Mouse (Mus musculus) forebrain, embryonic 15.5 days (tissue): Measurements from ENCODE around the gene Fzd2. TPM values are rescaled to one million over a fixed set of nuclear protein-coding genes. Genes with fewer than 3 reads are reported as not detected.
"Not testable (repeated sequence)": the region's sequence is repeated elsewhere in the genome, so short reads cannot be mapped to it uniquely, and the experiment has no call there.

Experiments used
- ATAC-seq: fragments of 200-750 bp; cut with Nextera tagmentation; replicated peaks from 2 replicates; pipeline ENCODE4 v1.8.0; 2017; ENCODE audit warnings: mild to moderate bottlenecking, moderate TSS enrichment, moderate library complexity
- H3K27ac ChIP-seq: fragments of 300-500 bp; sonication (generic); replicated peaks from 2 replicates; pipeline ENCODE4 v1.5.1; 2015; ENCODE audit warnings: mild to moderate bottlenecking, inconsistent platforms
- H3K27me3 ChIP-seq: fragments of 300-500 bp; sonication (generic); 2 replicates; pipeline ENCODE4 v1.6.1; 2015; ENCODE audit warnings: inconsistent platforms
- H3K36me3 ChIP-seq: fragments of 300-500 bp; sonication (generic); 2 replicates; pipeline ENCODE4 v1.6.1; 2015; ENCODE audit warnings: mild to moderate bottlenecking, inconsistent platforms
- H3K4me1 ChIP-seq: fragments of 300-500 bp; sonication (generic); 2 replicates; pipeline ENCODE4 v1.6.1; 2015; ENCODE audit warnings: inconsistent platforms
- H3K4me2 ChIP-seq: fragments of 300-500 bp; sonication (generic); replicated peaks from 2 replicates; pipeline ENCODE4 v1.6.1; 2015; ENCODE audit warnings: mild to moderate bottlenecking, inconsistent platforms
- H3K4me3 ChIP-seq: fragments of 300-500 bp; sonication (generic); 2 replicates; pipeline ENCODE4 v1.5.1; 2015; ENCODE audit warnings: mild to moderate bottlenecking, inconsistent platforms
- H3K9ac ChIP-seq: fragments of 300-500 bp; sonication (generic); replicated peaks from 2 replicates; pipeline ENCODE4 v1.6.1; 2015; ENCODE audit warnings: mild to moderate bottlenecking, inconsistent platforms
- H3K9me3 ChIP-seq: fragments of 300-500 bp; sonication (generic); 2 replicates; pipeline ENCODE4 v1.6.1; 2016; ENCODE audit warnings: inconsistent platforms
- WGBS: fragments of 180-500 bp; shearing (Covaris S2); methylation state at CpG from one replicate; pipeline ENCODE4 v1.1.7; 2015; ENCODE audit warnings: mixed read lengths; 5-methylcytosine and 5-hydroxymethylcytosine counted together
- polyA plus RNA-seq: library from polyadenylated mRNA; unstranded; fragments of >200 nt; fragmentation: Nextera tagmentation; extraction: Ambion mirVana; gene quantifications from 2 replicates; pipeline ENCODE4 v1.2.1, GENCODE M21; 2015

Gene Fzd2
- polyA plus RNA-seq, 1 experiment from 2014 or later: 18.4 TPM

DNA sequence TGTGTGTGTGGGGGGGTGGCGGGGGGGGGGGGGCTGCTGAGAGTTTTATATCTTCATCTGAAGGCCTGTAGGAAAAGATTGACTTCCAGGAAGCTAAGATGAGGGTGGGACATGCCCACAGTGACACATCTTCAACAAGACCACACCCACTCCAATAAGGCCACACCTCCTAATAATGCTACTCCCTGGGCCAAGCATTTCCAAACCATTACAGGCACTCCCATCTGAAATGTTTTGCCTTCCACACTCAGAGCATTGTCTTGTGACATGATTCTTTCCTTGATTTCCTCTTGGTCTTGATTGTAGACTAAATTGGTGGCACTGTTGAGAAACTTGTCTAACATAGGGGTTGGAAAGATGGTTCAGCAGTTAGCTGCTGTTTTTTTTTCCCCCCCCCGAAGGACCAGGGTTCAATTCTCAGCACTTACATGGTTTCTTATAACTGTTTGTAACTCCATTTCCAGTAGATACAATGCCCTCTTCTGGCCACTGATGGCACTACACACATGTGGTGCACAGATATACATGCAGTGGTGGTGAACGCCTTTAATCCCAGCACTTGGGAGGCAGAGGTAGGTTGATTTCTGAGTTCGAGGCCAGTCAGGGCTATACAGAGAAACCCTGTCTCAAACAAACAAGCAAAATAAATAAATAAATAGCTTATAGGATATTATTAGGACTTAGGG, 17.6 kb upstream of the Fzd2 start:
- 90% methylated on average over 4 of the region's 4 CpGs for WGBS
- ATAC-seq: no peak

DNA sequence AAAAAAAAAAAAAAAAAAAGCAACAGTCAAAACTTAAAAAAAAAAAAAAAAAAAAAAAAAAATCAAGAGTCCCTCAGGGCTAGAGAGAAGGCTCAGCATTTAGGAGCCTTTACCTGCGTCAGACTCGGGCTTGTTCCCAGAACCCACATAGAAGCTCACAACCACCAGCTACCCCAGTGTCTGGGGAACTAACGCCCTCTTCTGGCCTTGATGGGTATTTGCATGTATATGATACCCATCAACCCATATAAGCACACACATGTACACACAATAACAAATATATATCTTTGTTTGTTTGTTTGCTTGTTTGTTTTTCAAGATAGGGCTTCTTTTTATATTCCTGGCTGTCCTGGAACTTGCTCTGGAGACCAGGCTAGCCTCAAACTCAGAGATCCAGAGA, 16.6 kb upstream of the Fzd2 start:
- no peak for ATAC-seq
- WGBS: 65% methylated on average over 3 of the region's 3 CpGs

More for the DNA sequence above, 17.6 kb upstream of the Fzd2 start:
- H3K9ac ChIP-seq: no peak overlapping the region
- H3K4me2 ChIP-seq: no peak overlapping the region
- no peaks in the 10 kb centered on the region for H3K9me3 ChIP-seq
- H3K27me3 ChIP-seq: no peaks in the 10 kb centered on the region
- H3K4me3 ChIP-seq: no peak overlapping the region
- peaks cover 10% of the 10 kb centered on the region for H3K4me1 ChIP-seq
- H3K36me3 ChIP-seq: no peaks in the 10 kb centered on the region
- no peak overlapping the region for H3K27ac ChIP-seq

DNA sequence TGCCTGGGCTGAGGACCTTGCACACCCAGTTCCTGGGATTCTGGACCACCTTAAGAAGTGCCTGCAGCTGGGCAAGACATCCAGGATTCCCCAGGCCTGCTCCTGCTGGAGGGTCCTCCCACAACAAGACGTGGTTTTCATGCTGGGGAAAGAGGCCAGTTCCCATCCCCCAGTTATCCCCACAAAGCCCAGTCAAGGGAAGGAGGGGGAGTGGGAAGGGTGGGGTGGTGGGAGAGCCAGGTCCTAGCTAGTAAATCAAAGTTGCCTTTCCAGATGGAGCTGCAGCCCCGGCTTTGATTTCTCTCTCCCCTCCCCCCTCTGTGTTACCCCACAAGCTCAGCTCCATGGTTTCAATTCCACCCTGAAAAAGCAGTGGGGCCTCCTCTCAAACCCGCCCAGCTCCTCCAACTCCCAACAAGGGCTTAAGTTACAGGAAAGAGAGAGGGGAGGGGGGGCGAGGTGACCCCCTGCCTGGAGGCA, 8.8 kb upstream of the Fzd2 start:
- H3K27ac ChIP-seq: 0 out of 2 replicates have a peak overlapping the region, but pooled peaks have one; percentile 20
- no peaks in the 10 kb centered on the region for H3K9me3 ChIP-seq
- H3K9ac ChIP-seq: no peak overlapping the region
- no peak overlapping the region for H3K4me3 ChIP-seq
- peaks cover 12% of the 10 kb centered on the region for H3K4me1 ChIP-seq
- no peaks in the 10 kb centered on the region for H3K27me3 ChIP-seq
- H3K4me2 ChIP-seq: no peak overlapping the region
- H3K36me3 ChIP-seq: no peaks in the 10 kb centered on the region
- WGBS: 6% methylated on average over 4 of the region's 4 CpGs
- ATAC-seq: no peak

More for the DNA sequence above, 16.6 kb upstream of the Fzd2 start:
- no peak overlapping the region for H3K4me2 ChIP-seq
- H3K4me3 ChIP-seq: no peak overlapping the region
- H3K36me3 ChIP-seq: no peaks in the 10 kb centered on the region
- H3K4me1 ChIP-seq: peaks cover under 1% of the 10 kb centered on the region
- H3K27ac ChIP-seq: no peak overlapping the region
- no peak overlapping the region for H3K9ac ChIP-seq
- H3K9me3 ChIP-seq: no peaks in the 10 kb centered on the region
- H3K27me3 ChIP-seq: no peaks in the 10 kb centered on the region

DNA sequence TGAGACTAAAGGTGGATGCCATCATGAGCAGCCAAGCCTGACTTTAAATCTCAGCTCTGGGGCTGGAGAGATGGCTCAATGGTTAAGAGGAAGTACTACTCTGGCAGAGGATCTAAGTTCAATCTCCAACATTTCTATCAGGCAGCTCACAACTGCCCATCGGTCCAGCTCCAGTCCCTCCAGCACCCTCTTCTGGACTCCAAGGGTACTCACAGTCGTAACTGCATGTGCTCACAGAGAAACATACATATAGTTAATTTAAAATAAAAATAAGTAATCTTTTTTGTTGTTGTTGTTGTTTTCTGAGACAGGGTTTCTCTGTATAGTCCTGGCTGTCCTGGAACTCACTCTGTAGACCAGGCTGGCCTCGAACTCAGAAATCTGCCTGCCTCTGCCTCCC, 4.3 kb upstream of the Fzd2 start:
- Histone ChIP-seq H3K9me3 (no peaks in the 10 kb centered on the region), H3K27me3 (no peaks in the 10 kb centered on the region), H3K36me3 (no peaks in the 10 kb centered on the region), H3K4me3 (no peak overlapping the region), H3K9ac (no peak overlapping the region), H3K4me1 (peaks cover 25% of the 10 kb centered on the region), H3K27ac (no peak overlapping the region), H3K4me2 (no peak overlapping the region)
- no peak for ATAC-seq
- 92% methylated on average over 3 of the region's 3 CpGs for WGBS

DNA sequence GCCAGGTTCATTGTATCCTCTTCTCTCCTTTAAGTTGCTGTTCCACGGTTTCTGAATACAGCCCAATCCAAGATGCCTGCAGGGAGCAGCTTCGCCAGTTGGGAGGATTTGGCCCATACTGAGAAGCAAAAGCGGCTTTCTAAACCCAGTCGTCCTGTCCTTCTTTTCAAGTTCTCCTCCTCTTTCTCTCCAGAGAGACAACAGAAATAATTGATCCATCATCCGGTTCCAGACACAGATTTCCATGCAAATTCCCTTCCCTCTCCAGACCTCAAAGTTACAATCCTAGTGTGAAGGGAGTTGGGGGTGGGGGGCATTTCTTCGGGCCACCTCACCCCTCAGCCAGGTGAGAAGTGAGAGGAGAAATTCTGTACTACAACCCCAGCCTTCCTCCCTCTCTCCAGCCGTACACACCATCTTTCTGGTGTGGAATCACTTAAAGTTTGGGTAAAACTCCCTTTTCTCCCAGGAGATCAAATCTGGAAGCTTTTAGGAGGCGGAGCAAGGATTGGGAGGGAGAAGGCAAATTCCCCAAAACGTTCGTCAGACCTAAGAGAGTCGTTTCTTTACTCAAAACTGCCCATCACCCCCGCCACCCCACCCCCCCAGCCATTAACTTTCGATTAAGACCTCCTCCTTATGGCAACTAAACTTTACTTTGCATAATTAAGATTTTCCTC, 1.2 kb upstream of the Fzd2 start:
- 2% methylated on average over 13 of the region's 13 CpGs for WGBS
- Histone ChIP-seq H3K4me3 (peak overlapping the region; percentile 82), H3K36me3 (no peaks in the 10 kb centered on the region), H3K9me3 (no peaks in the 10 kb centered on the region), H3K4me2 (peak overlapping the region; percentile 85), H3K27ac (peak overlapping the region; percentile 98), H3K9ac (peak overlapping the region; percentile 43), H3K27me3 (no peaks in the 10 kb centered on the region), H3K4me1 (peaks cover 22% of the 10 kb centered on the region)
- no peak for ATAC-seq

DNA sequence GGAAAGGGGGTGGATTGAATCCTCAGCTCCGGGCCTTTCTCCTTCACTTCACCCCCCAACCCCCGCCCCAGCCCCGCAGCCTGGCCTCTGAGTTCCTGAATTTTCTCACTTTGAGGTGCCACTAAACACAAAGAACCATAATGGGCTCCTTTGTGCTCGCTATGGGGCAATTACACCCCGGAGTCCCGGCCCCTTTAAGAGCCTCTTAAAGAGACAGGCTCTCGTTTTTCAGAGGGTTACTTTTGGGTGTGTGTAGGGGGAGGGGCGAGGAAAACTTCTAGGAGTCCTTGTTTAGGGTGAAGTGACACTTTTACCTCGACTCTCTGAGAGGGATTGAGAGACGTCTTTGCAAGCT, 723 bp upstream of the Fzd2 start:
- Histone ChIP-seq H3K27me3 (no peaks in the 10 kb centered on the region), H3K4me1 (peaks cover 27% of the 10 kb centered on the region), H3K9me3 (no peaks in the 10 kb centered on the region), H3K9ac (peak overlapping the region; percentile 43), H3K4me2 (peak overlapping the region; percentile 85), H3K27ac (peak overlapping the region; percentile 98), H3K36me3 (no peaks in the 10 kb centered on the region), H3K4me3 (peak overlapping the region; percentile 82)
- peak; percentile 75 for ATAC-seq
- 1% methylated on average over 10 of the region's 10 CpGs for WGBS

DNA sequence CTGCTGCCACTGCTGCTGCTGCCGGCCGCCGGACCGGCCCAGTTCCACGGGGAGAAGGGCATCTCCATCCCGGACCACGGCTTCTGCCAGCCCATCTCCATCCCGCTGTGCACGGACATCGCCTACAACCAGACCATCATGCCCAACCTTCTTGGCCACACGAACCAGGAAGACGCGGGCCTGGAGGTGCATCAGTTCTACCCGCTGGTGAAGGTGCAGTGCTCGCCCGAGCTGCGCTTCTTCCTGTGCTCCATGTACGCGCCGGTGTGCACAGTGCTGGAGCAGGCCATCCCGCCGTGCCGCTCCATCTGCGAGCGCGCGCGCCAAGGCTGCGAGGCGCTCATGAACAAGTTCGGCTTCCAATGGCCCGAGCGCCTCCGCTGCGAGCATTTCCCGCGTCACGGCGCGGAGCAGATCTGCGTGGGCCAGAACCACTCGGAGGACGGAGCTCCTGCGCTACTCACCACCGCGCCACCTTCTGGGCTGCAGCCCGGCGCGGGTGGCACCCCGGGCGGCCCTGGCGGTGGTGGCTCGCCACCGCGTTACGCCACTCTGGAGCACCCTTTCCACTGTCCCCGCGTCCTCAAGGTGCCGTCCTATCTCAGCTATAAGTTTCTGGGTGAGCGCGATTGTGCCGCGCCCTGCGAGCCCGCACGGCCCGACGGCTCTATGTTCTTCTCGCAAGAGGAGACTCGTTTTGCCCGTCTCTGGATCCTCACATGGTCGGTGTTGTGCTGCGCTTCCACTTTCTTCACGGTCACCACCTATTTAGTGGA, 769 bp downstream of the Fzd2 start:
- Histone ChIP-seq H3K9me3 (no peaks in the 10 kb centered on the region), H3K27ac (peak overlapping the region; percentile 98), H3K4me1 (peaks cover 42% of the 10 kb centered on the region), H3K4me3 (peak overlapping the region; percentile 82), H3K4me2 (peak overlapping the region; percentile 85), H3K9ac (peak overlapping the region; percentile 82), H3K36me3 (no peaks in the 10 kb centered on the region), H3K27me3 (no peaks in the 10 kb centered on the region)
- ATAC-seq: peak; percentile 51
- under 1% methylated on average over 74 of the region's 74 CpGs for WGBS

DNA sequence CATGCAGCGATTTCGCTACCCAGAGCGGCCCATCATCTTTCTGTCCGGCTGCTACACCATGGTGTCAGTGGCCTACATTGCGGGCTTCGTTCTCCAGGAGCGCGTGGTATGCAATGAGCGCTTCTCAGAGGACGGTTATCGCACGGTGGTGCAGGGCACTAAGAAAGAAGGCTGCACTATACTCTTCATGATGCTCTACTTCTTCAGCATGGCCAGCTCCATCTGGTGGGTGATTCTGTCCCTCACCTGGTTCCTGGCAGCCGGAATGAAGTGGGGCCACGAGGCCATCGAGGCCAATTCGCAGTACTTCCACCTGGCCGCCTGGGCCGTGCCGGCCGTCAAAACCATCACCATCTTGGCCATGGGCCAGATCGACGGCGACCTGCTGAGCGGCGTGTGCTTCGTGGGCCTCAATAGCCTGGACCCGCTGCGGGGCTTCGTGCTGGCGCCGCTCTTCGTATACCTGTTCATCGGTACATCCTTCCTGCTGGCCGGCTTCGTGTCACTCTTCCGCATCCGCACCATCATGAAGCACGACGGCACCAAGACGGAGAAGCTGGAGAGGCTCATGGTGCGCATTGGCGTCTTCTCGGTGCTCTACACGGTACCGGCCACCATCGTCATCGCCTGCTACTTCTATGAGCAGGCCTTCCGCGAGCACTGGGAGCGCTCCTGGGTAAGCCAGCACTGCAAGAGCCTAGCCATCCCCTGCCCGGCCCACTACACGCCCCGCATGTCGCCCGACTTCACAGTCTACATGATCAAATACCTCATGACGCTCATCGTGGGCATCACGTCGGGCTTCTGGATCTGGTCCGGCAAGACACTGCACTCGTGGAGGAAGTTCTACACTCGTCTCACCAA, 1.6 kb downstream of the Fzd2 start:
- Histone ChIP-seq H3K27ac (peak overlapping the region; percentile 98), H3K36me3 (no peaks in the 10 kb centered on the region), H3K9ac (peak overlapping the region; percentile 82), H3K9me3 (no peaks in the 10 kb centered on the region), H3K4me2 (peak overlapping the region; percentile 85), H3K27me3 (no peaks in the 10 kb centered on the region), H3K4me3 (peak overlapping the region; percentile 82), H3K4me1 (peaks cover 51% of the 10 kb centered on the region)
- WGBS: under 1% methylated on average over 62 of the region's 62 CpGs
- ATAC-seq: no peak

DNA sequence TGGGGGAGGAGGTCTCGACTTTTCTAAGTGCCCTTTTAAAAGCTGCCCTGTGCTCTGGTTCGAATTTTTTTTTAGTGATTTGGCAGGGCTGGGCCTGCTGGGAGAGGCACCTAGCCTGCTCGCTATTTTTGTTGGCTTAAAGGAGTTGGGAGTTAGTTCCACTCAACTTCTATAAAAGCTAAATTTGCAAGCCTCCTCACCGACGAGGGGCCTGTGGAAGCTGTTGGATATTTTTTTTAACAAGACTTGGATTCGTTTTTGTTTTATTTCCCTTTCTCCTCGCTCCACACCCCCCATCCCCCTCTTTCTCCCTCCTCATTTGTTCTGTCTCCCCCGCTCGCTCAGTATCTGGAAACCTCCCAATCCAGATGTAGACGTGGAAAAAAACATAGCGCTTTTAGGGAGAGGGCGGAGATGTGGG, 2.6 kb downstream of the Fzd2 start:
- Histone ChIP-seq H3K27ac (peak overlapping the region; percentile 77), H3K4me2 (peak overlapping the region; percentile 85), H3K27me3 (no peaks in the 10 kb centered on the region), H3K36me3 (no peaks in the 10 kb centered on the region), H3K9me3 (no peaks in the 10 kb centered on the region), H3K4me3 (peak overlapping the region; percentile 82), H3K4me1 (peaks cover 58% of the 10 kb centered on the region), H3K9ac (peak overlapping the region; percentile 82)
- no peak for ATAC-seq
- under 1% methylated on average over 12 of the region's 12 CpGs for WGBS

DNA sequence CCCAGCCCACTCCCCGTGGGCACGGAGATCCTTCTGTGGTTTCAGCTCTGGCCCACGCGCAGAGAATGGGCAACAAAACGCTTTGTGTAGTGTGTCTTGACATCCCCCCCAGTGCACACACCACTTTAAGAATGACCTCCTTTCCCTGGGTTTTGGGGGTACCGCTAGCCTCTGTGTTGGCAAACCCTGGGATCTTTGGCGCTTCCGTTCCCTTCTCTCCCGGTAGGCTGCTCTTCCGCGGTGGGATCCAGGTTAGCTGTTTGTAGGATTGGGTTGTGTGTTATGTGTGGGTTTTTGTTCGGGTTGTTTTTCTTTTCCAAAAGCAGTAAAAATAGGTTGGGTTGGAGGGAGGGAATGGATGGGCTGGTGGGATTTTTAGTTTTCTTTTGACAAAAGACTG, 3.0 kb downstream of the Fzd2 start:
- H3K27ac ChIP-seq: peak overlapping the region; percentile 77
- H3K4me1 ChIP-seq: peaks cover 58% of the 10 kb centered on the region
- ATAC-seq, H3K27me3 ChIP-seq, H3K9me3 ChIP-seq, H3K36me3 ChIP-seq: not testable (repeated sequence)
- peak overlapping the region; percentile 82 for H3K9ac ChIP-seq
- peak overlapping the region; percentile 82 for H3K4me3 ChIP-seq
- WGBS: under 1% methylated on average over 12 of the region's 12 CpGs
- H3K4me2 ChIP-seq: peak overlapping the region; percentile 85

DNA sequence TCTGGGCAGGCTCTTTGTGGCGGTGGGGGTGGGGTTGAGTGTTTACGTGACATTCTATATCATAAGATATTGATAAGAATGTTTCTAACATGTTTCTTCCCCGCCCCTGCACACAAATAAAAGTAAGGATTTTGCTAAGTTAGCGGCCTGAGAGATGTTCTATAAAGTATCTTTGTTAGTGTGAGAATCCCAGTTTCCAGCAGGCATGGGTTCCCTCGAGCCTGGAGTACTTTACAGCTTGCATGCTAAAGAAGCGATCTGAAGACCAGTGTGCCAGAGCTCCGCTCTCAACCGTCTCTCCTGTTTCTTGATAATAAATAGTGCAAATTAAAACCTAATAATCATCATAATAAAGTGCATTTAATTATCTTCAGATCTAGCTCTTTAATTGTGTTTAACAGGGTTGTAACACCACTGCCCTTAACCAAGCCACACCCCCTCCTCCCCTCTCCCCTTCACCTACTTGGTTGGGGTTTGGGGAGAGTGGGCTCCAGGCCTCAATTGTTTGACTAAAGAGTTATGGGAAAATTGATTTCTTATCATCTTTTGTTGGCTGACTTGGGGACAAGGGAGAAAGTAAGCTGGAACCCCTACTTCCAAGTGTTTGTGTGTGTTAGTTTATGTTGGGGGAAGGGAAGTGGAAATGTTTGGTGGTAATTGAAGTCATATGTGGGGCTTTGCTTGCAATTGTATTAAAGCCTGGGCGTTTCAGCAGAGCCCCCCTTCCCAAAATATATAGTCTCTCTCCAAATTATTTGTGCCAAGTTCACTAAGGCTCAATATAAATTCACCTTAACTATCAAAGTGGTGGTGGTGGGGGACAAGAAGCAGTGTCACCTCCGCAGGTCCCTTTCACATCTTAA, 3.7 kb downstream of the Fzd2 start:
- 7% methylated on average over 10 of the region's 10 CpGs for WGBS
- Histone ChIP-seq H3K9me3 (no peaks in the 10 kb centered on the region), H3K27ac (peak overlapping the region; percentile 77; the same call in 1 of the 2 replicates), H3K4me3 (peak overlapping the region; percentile 82), H3K4me1 (peaks cover 52% of the 10 kb centered on the region), H3K4me2 (peak overlapping the region; percentile 85), H3K36me3 (no peaks in the 10 kb centered on the region), H3K27me3 (no peaks in the 10 kb centered on the region), H3K9ac (peak overlapping the region; percentile 82)
- ATAC-seq: no peak
